Mouse (Mus musculus) hindbrain, embryonic 16.5 days (tissue): ENCODE results near the gene Elovl7. TPM values are rescaled to one million over a fixed set of nuclear protein-coding genes. Genes with fewer than 3 reads are reported as not detected.

Experiments
- ATAC-seq: fragments of 200-750 bp; cut with Nextera tagmentation; 2 replicates; pipeline ENCODE4 v1.8.0; 2017; ENCODE audit warnings: moderate TSS enrichment, moderate library complexity
- H3K27ac ChIP-seq: fragments of 300-500 bp; sonication (generic); 2 replicates; pipeline ENCODE4 v1.5.1; 2014; ENCODE audit warnings: low read depth, mild to moderate bottlenecking, control low read depth, low read length, moderate library complexity
- H3K27me3 ChIP-seq: fragments of 300-500 bp; sonication (generic); replicated peaks from 2 replicates; pipeline ENCODE4 v1.6.1; 2014; ENCODE audit warnings: low read length; ENCODE audit not compliant: control insufficient read depth, insufficient read depth
- H3K36me3 ChIP-seq: fragments of 300-500 bp; sonication (generic); 2 replicates; pipeline ENCODE4 v1.6.1; 2014; ENCODE audit warnings: mild to moderate bottlenecking, low read length, moderate library complexity, mixed read lengths; ENCODE audit not compliant: control insufficient read depth, insufficient read depth
- H3K4me1 ChIP-seq: fragments of 300-500 bp; sonication (generic); 2 replicates; pipeline ENCODE4 v1.6.1; 2014; ENCODE audit warnings: low read depth, low read length; ENCODE audit not compliant: control insufficient read depth, insufficient read depth
- H3K4me2 ChIP-seq: fragments of 300-500 bp; sonication (generic); 2 replicates; pipeline ENCODE4 v1.6.1; 2014; ENCODE audit warnings: mild to moderate bottlenecking, low read length, control low read depth, moderate library complexity
- H3K4me3 ChIP-seq: fragments of 300-500 bp; sonication (generic); 2 replicates; pipeline ENCODE4 v1.5.1; 2014; ENCODE audit warnings: mild to moderate bottlenecking, low read length, control low read depth, moderate library complexity
- H3K9ac ChIP-seq: fragments of 300-500 bp; sonication (generic); 2 replicates; pipeline ENCODE4 v1.6.1; 2014; ENCODE audit warnings: low read depth, mild to moderate bottlenecking, control low read depth, low read length, moderate library complexity
- H3K9me3 ChIP-seq: fragments of 300-500 bp; sonication (generic); 2 replicates; pipeline ENCODE4 v1.6.1; 2014; ENCODE audit warnings: mild to moderate bottlenecking, low read length, moderate library complexity; ENCODE audit not compliant: control insufficient read depth
- WGBS: fragments of 180-500 bp; shearing (Covaris S2); extraction: QIAGEN DNeasy Blood & Tissue Kit; methylation state at CpG from one replicate; pipeline ENCODE4 v1.1.7; 2014; 5-methylcytosine and 5-hydroxymethylcytosine counted together
- polyA plus RNA-seq: library from polyadenylated mRNA; unstranded; fragments of >200 nt; fragmentation: Nextera tagmentation; extraction: Ambion mirVana; gene quantifications from 2 replicates; pipeline ENCODE4 v1.2.1, GENCODE M21; 2015

Gene Elovl7
- polyA plus RNA-seq, 1 experiment from 2014 or later = 5.0 TPM

DNA sequence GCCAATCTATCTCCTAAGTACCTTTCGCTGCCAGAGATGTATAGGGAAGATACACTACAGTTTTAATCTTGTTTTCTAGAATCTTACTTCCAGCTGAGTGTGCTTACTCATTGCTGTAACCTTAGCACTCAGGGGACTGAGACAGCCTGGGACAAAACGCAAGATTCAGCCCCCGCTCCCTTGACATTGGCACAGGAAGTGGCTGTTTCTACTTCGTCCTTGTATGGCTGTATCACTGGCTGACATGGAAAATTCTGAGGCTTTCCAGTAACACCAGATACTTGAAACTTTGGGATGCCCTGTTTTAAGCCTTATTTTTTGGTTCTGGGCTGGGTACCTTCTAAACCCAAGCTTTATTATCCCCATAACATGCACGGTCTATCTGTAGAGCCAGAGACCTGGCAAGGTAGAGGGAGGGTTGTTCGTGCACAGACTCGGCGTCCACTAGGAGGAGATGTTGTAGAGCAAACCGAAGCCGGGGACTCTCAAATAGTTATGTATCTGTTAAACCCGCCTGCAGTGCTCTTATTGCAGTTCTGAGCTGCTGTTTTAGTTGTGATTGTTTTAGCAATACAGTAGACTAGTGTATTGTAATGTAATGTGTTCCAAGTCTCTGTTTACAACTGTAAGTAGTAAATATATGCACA is 23.0 kb upstream of the Elovl7 start:
- H3K9ac ChIP-seq = no peak overlapping the region
- H3K27me3 ChIP-seq = no peaks in the 10 kb centered on the region
- no peaks in the 10 kb centered on the region for H3K9me3 ChIP-seq
- H3K27ac ChIP-seq = no peak overlapping the region
- H3K4me3 ChIP-seq = no peak overlapping the region
- WGBS = 62% methylated on average over 11 of the region's 11 CpGs
- no peaks in the 10 kb centered on the region for H3K4me1 ChIP-seq
- ATAC-seq = peak; percentile 83
- no peak overlapping the region for H3K4me2 ChIP-seq
- peaks cover 14% of the 10 kb centered on the region for H3K36me3 ChIP-seq

DNA sequence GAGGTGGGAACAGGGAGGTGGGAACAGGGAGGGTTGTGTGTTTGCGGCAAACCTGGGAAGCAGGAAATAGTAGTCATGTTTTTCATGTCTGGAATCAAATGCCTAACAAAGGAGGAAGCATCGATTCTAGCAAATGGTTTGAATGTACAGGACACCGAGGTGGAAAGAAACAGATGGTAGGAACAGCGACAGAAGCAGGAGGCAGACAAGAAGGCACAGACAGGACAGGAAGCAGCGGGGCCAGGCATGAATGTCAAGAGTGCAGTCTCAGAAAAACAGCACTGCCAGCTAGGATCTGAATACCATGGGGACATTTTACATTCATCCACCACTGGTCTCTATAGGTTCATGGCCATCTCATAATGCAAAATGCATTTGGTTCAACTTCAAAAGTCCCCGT is 18.7 kb upstream of the Elovl7 start:
- Histone ChIP-seq H3K36me3 (peaks cover 9% of the 10 kb centered on the region; the same call in 1 of the 2 replicates), H3K4me1 (no peaks in the 10 kb centered on the region), H3K27ac (no peak overlapping the region), H3K27me3 (no peaks in the 10 kb centered on the region), H3K9ac (no peak overlapping the region), H3K4me3 (no peak overlapping the region), H3K4me2 (no peak overlapping the region), H3K9me3 (no peaks in the 10 kb centered on the region)
- ATAC-seq = no peak
- WGBS = 91% methylated on average over 6 of the region's 6 CpGs

DNA sequence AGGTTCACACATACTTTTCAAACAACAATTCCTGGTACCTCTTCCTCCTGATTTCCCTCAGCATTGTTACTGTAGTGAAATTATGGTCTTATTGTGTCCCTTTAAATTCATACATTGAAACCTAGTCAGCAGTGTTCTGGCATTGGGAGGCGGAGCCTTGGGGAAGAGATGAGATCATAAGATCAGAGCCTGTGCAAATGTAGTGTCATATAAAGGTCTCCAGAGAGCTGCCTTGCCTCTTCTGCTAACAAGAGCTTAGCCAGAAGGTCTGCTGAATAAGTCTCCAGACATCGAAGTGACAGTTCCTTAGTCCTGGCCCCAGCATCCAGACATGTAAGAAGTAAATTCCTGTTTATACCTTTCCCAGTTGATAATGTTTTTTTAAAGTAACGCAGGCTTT is 9.3 kb upstream of the Elovl7 start:
- no peak for ATAC-seq
- Histone ChIP-seq H3K9ac (no peak overlapping the region), H3K9me3 (no peaks in the 10 kb centered on the region), H3K4me1 (no peaks in the 10 kb centered on the region), H3K4me3 (no peak overlapping the region), H3K36me3 (no peaks in the 10 kb centered on the region), H3K27ac (no peak overlapping the region), H3K27me3 (no peaks in the 10 kb centered on the region), H3K4me2 (no peak overlapping the region)
- 92% methylated on average over 3 of the region's 3 CpGs for WGBS

DNA sequence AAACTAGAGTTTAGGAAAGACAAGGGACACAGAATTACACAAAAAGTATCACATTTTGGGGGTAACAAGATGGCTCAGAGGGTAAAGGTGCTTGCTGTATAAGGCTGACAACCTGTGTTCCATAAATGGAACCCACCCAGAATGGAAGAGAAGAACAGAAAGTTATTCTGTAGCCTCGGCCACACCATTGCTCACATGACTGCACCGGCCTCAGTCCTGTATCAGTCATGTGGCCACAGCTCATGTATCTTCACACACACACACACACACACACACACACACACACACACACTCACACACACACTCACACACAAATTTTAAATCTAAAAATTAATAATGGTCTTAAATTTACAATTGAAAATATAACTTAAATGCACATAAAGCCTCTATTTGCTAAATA is 6.8 kb upstream of the Elovl7 start:
- no peak overlapping the region for H3K4me2 ChIP-seq
- H3K36me3 ChIP-seq = no peaks in the 10 kb centered on the region
- no peak overlapping the region for H3K9ac ChIP-seq
- H3K27ac ChIP-seq = no peak overlapping the region
- H3K4me3 ChIP-seq = no peak overlapping the region
- H3K27me3 ChIP-seq = no peaks in the 10 kb centered on the region
- 94% methylated on average over 2 of the region's 2 CpGs for WGBS
- no peaks in the 10 kb centered on the region for H3K9me3 ChIP-seq
- ATAC-seq = no peak
- H3K4me1 ChIP-seq = no peaks in the 10 kb centered on the region

DNA sequence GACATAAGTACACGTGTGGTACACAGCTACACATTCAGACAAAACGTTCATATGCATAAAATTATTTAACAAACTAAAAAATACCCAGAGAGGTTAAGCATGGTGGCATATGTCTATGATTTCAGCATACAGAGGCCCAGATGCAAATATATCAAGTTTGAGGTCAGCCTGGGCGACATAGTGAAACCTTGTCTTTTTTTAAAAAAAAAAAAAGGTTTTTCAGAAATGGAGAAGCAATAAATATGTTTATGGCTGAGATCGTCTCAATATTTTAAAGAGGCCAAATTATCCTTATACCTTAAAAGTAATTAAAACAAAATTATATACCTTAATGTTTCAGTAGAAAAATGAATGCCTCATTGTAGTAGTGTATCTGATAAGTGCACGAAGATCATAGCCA is 6.1 kb upstream of the Elovl7 start:
- no peak overlapping the region for H3K27ac ChIP-seq
- H3K9me3 ChIP-seq = no peaks in the 10 kb centered on the region
- H3K4me2 ChIP-seq = no peak overlapping the region
- H3K4me3 ChIP-seq = no peak overlapping the region
- 76% methylated on average over 5 of the region's 5 CpGs for WGBS
- peaks cover under 1% of the 10 kb centered on the region; the same call in 1 of the 2 replicates for H3K27me3 ChIP-seq
- ATAC-seq = no peak
- H3K4me1 ChIP-seq = no peaks in the 10 kb centered on the region
- H3K36me3 ChIP-seq = no peaks in the 10 kb centered on the region
- no peak overlapping the region for H3K9ac ChIP-seq

- ATAC-seq = no peak
- no peak overlapping the region for H3K4me3 ChIP-seq
Measured at GRCm38 (mm10) chr13:108210960-108211359, 3.2 kb upstream of the Elovl7 start.

DNA sequence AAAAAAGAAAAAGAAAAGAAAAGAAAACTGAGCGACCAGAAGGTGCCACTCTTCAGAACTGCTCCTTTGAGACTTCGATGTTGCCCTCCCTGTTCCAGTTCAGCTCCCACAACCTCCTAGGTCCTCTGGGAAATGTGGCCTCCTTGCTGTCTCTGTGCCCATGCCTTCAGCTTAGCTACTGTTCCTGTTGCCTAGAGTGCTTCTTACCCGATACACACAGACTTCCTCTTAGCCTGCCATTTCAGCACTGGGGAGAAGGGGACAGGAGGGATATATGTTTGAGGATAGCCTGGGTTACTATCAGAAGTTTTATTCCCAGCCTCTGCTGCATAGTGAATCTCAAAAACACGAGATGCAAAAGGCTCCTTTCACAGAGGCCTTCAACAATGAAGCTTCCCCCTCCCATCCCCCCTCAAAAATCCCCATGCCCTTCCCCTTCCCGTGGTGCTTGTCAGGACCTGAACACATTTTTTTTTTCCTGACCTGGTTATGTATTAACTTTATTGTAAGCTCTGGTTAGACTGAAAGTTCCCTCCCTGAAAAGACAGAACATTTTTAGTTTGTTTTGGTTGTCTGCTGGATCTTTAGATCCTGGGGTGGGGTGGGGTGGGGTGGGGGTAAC is 1.7 kb upstream of the Elovl7 start:
- Histone ChIP-seq H3K27me3 (peaks cover 11% of the 10 kb centered on the region), H3K27ac (no peak overlapping the region), H3K36me3 (no peaks in the 10 kb centered on the region), H3K4me3 (no peak overlapping the region), H3K4me1 (peaks cover 4% of the 10 kb centered on the region), H3K9me3 (no peaks in the 10 kb centered on the region), H3K9ac (no peak overlapping the region), H3K4me2 (no peak overlapping the region)
- ATAC-seq = no peak
- WGBS = 43% methylated on average over 5 of the region's 5 CpGs

More at GRCm38 (mm10) chr13:108210960-108211359, 3.2 kb upstream of the Elovl7 start:
- Histone ChIP-seq H3K27me3 (peaks cover 7% of the 10 kb centered on the region), H3K4me1 (peaks cover 4% of the 10 kb centered on the region), H3K27ac (no peak overlapping the region), H3K4me2 (no peak overlapping the region), H3K9ac (no peak overlapping the region), H3K9me3 (no peaks in the 10 kb centered on the region), H3K36me3 (no peaks in the 10 kb centered on the region)
- 91% methylated on average over 8 of the region's 8 CpGs for WGBS

- Histone ChIP-seq H3K9ac (peak overlapping the region; percentile 84), H3K4me3 (peak overlapping the region; percentile 84), H3K9me3 (no peaks in the 10 kb centered on the region), H3K27me3 (peaks cover 11% of the 10 kb centered on the region), H3K4me1 (peaks cover 4% of the 10 kb centered on the region), H3K4me2 (peak overlapping the region; percentile 92), H3K27ac (no peak overlapping the region), H3K36me3 (no peaks in the 10 kb centered on the region)
- ATAC-seq = peak; percentile 77
- under 1% methylated on average over 44 of the region's 50 CpGs for WGBS
Measured at GRCm38 (mm10) chr13:108214485-108215107, 392 bp downstream of the Elovl7 start.

GRCm38 (mm10) chr13:108215231-108215780 is 1.1 kb downstream of the Elovl7 start:
- Histone ChIP-seq H3K4me3 (peak overlapping the region; percentile 84), H3K36me3 (no peaks in the 10 kb centered on the region), H3K4me2 (peak overlapping the region; percentile 92), H3K9ac (peak overlapping the region; percentile 0; the same call in 1 of the 2 replicates), H3K27me3 (peaks cover 11% of the 10 kb centered on the region), H3K9me3 (no peaks in the 10 kb centered on the region), H3K27ac (no peak overlapping the region), H3K4me1 (peaks cover 4% of the 10 kb centered on the region)
- no peak for ATAC-seq
- WGBS = 4% methylated on average over 12 of the region's 12 CpGs
